In genomic region chr7:140047811-140048311, GRCm38 (mm10) we compare ENCODE assay signal across 8 mouse cellular contexts. TPM values are rescaled to one million over a fixed set of nuclear protein-coding genes. Genes with fewer than 3 reads are reported as not detected.
DNase-seq lines count a peak whose midpoint lies in the region; ATAC-seq and TF ChIP-seq lines count a peak whose summit lies in the region.

No protein-coding gene starts in this region.

- peaks cover 3% of the 10 kb centered on the region; the same call in 1 of the 2 replicates for H3K4me1 ChIP-seq in lung, adult 2 months (ENCODE audit: control insufficient read depth, insufficient read depth, low read length)
- peaks cover 10% of the 10 kb centered on the region for H3K4me1 ChIP-seq in liver, postnatal 0 days (ENCODE audit: insufficient read depth)
- H3K4me1 ChIP-seq in stomach, embryonic 16.5 days (ENCODE audit: control insufficient read depth, insufficient read depth, low read length) = peaks cover 18% of the 10 kb centered on the region

- no peak for DNase-seq in lung, adult 2 months
- DNase-seq in lung, postnatal 25 days (ENCODE audit: low spot score) = no peak
- DNase-seq in embryo, embryonic 9.5 days (ENCODE audit: extremely low spot score) = peak; percentile 58
- no peak for DNase-seq in liver, postnatal 0 days
- DNase-seq in natural killer cell, adult 2 months (ENCODE audit: low spot score in 2 of 2) = no peak
- no peak for DNase-seq in layer of hippocampus, postnatal 14 days (ENCODE audit: low spot score in 2 of 2)

- peak overlapping the region; percentile 1 for H3K4me3 ChIP-seq in lung, adult 2 months (replicated peaks; ENCODE audit: extremely low read depth, low read depth, low read length)
- H3K4me3 ChIP-seq in liver, postnatal 0 days (ENCODE audit: low read depth, low read length) = peak overlapping the region; percentile 27
- peak overlapping the region; percentile 45 for H3K4me3 ChIP-seq in stomach, embryonic 16.5 days (replicated peaks; ENCODE audit: low read length)

- no peak for TF ChIP-seq POLR2A in lung, adult 2 months (IDR thresholded peaks at IDR 0.05; ENCODE audit: borderline replicate concordance, extremely low read depth, low read depth, low read length)

- TF ChIP-seq CTCF in lung, adult 2 months (IDR thresholded peaks at IDR 0.05; ENCODE audit: insufficient read depth, low read length) = no peak
- TF ChIP-seq CTCF in liver, postnatal 0 days (IDR thresholded peaks at IDR 0.05; ENCODE audit: low read depth) = no peak

- H3K27ac ChIP-seq in liver, postnatal 0 days (ENCODE audit: low read depth) = no peak overlapping the region
- no peak overlapping the region for H3K27ac ChIP-seq in stomach, embryonic 16.5 days (ENCODE audit: low read length)

- H3K36me3 ChIP-seq in liver, postnatal 0 days (replicated peaks; ENCODE audit: insufficient read depth, low read length) = no peaks in the 10 kb centered on the region
- no peaks in the 10 kb centered on the region for H3K36me3 ChIP-seq in stomach, embryonic 16.5 days (ENCODE audit: control insufficient read depth, insufficient read depth, low read length)

- no peak for TF ChIP-seq EP300 in liver, postnatal 0 days (IDR thresholded peaks at IDR 0.05; ENCODE audit: low read depth)

- peak; percentile 11 to 17; a peak in 1 of 4 replicates for ATAC-seq in hematopoietic stem cell, adult 5-6 weeks (replicated peaks in 1 of 2; ENCODE audit: insufficient read depth in 1 of 2, low FRiP score in 2 of 2, low TSS enrichment in 1 of 2, low read depth in 1 of 2, poor library complexity in 2 of 2, severe bottlenecking in 2 of 2)
- no peak for ATAC-seq in liver, postnatal 0 days
- ATAC-seq in stomach, embryonic 16.5 days (ENCODE audit: insufficient read depth, low FRiP score) = no peak

- peak overlapping the region; percentile 36; the same call in 1 of the 2 replicates for H3K4me2 ChIP-seq in liver, postnatal 0 days (ENCODE audit: low read depth, low read length)
- peak overlapping the region; percentile 71 for H3K4me2 ChIP-seq in stomach, embryonic 16.5 days (ENCODE audit: low read depth, low read length)

- no peak overlapping the region for H3K9ac ChIP-seq in liver, postnatal 0 days (replicated peaks)
- H3K9ac ChIP-seq in stomach, embryonic 16.5 days (ENCODE audit: low read length) = 0 out of 2 replicates have a peak overlapping the region, but pooled peaks have one; percentile 32

- WGBS in lung, adult 2 months = 1% methylated on average over 33 of the region's 33 CpGs
- 1% methylated on average over 33 of the region's 33 CpGs for WGBS in liver, postnatal 0 days (ENCODE audit: insufficient replicate concordance)
- under 1% methylated on average over 33 of the region's 33 CpGs for WGBS in stomach, embryonic 16.5 days

- H3K9me3 ChIP-seq in liver, postnatal 0 days (ENCODE audit: low read length) = no peaks in the 10 kb centered on the region
- H3K9me3 ChIP-seq in stomach, embryonic 16.5 days (replicated peaks; ENCODE audit: control insufficient read depth, low read length) = no peaks in the 10 kb centered on the region

- peaks cover 76% of the 10 kb centered on the region for H3K27me3 ChIP-seq in liver, postnatal 0 days (ENCODE audit: insufficient read depth, low read length)
- peaks cover 76% of the 10 kb centered on the region for H3K27me3 ChIP-seq in stomach, embryonic 16.5 days (ENCODE audit: control insufficient read depth, insufficient read depth, low read length)

RNA-seq across cellular contexts. Expression of gene Msx3, which starts 1.0 kb away (rescaled TPM):
- not detected in 2 replicates for polyA plus RNA-seq in lung, adult 2 months (2012; rRNA removed)
- total RNA-seq in hematopoietic stem cell, adult 5-6 weeks (2017) = not detected in 2 replicates
- not detected in 2 replicates for polyA plus RNA-seq in liver, postnatal 0 days (2015; fragmentation: Nextera tagmentation; extraction: Ambion mirVana)
- 0.05 TPM in 1 of 2 replicates, not detected in the other for polyA plus RNA-seq in stomach, embryonic 16.5 days (2015; fragmentation: Nextera tagmentation; extraction: Ambion mirVana)
- under 1 TPM; 0.37 to 0.64 TPM for total RNA-seq in layer of hippocampus, postnatal 14 days (2021)

RNA-seq across cellular contexts. Expression of gene Tubgcp2, which starts 11.4 kb away (rescaled TPM):
- 19.4 and 25.3 TPM in 2 replicates for polyA plus RNA-seq in lung, adult 2 months (2012; rRNA removed)
- 38.0 and 43.5 TPM in 2 replicates for total RNA-seq in hematopoietic stem cell, adult 5-6 weeks (2017)
- 14.2 and 16.0 TPM in 2 replicates for polyA plus RNA-seq in liver, postnatal 0 days (2015; fragmentation: Nextera tagmentation; extraction: Ambion mirVana)
- 40.5 and 42.3 TPM in 2 replicates for polyA plus RNA-seq in stomach, embryonic 16.5 days (2015; fragmentation: Nextera tagmentation; extraction: Ambion mirVana)
- 10 to 100 TPM; 34.9 to 39.3 TPM for total RNA-seq in layer of hippocampus, postnatal 14 days (2021)

RNA-seq across cellular contexts. Expression of gene Zfp511, which starts 11.7 kb away (rescaled TPM):
- polyA plus RNA-seq in lung, adult 2 months (2012; rRNA removed) = 75.7 and 85.5 TPM in 2 replicates
- total RNA-seq in hematopoietic stem cell, adult 5-6 weeks (2017) = 11.9 and 22.5 TPM in 2 replicates
- polyA plus RNA-seq in liver, postnatal 0 days (2015; fragmentation: Nextera tagmentation; extraction: Ambion mirVana) = 10.5 and 10.7 TPM in 2 replicates
- 34.1 and 35.0 TPM in 2 replicates for polyA plus RNA-seq in stomach, embryonic 16.5 days (2015; fragmentation: Nextera tagmentation; extraction: Ambion mirVana)
- 10 to 100 TPM; 21.9 to 25.7 TPM for total RNA-seq in layer of hippocampus, postnatal 14 days (2021)

RNA-seq across cellular contexts. Expression of gene Caly, which starts 34.5 kb away (rescaled TPM):
- 0.20 and 0.27 TPM in 2 replicates for polyA plus RNA-seq in lung, adult 2 months (2012; rRNA removed)
- total RNA-seq in hematopoietic stem cell, adult 5-6 weeks (2017) = not detected in 2 replicates
- polyA plus RNA-seq in liver, postnatal 0 days (2015; fragmentation: Nextera tagmentation; extraction: Ambion mirVana) = 0.29 and 0.47 TPM in 2 replicates
- 3.7 and 5.6 TPM in 2 replicates for polyA plus RNA-seq in stomach, embryonic 16.5 days (2015; fragmentation: Nextera tagmentation; extraction: Ambion mirVana)
- 100 to 1,000 TPM; 203 to 219 TPM for total RNA-seq in layer of hippocampus, postnatal 14 days (2021)

RNA-seq across cellular contexts. Expression of gene Prap1, which starts 45.3 kb away (rescaled TPM):
- not detected in 2 replicates for polyA plus RNA-seq in lung, adult 2 months (2012; rRNA removed)
- total RNA-seq in hematopoietic stem cell, adult 5-6 weeks (2017) = not detected in 2 replicates
- not detected in 2 replicates for polyA plus RNA-seq in liver, postnatal 0 days (2015; fragmentation: Nextera tagmentation; extraction: Ambion mirVana)
- polyA plus RNA-seq in stomach, embryonic 16.5 days (2015; fragmentation: Nextera tagmentation; extraction: Ambion mirVana) = 139 and 141 TPM in 2 replicates
- total RNA-seq in layer of hippocampus, postnatal 14 days (2021) = not detected

Comparison
In these comparisons a context has a peak if more than half of its experiments do, and no peak if none do; other contexts are left out.
1. ATAC-seq: peak in hematopoietic stem cell, adult 5-6 weeks (2 of 2); none in liver, postnatal 0 days (single experiment) and stomach, embryonic 16.5 days (single experiment).
2. Peak in every context shown above with its lines, with median percentiles within 50 percentile points of each other: H3K4me3 ChIP-seq.